Mouse (Mus musculus): ENCODE data around the gene Olig1.

GRCm38 (mm10) chr16:91222643-91223271 is 46.8 kb upstream of the Olig1 start:
- TF ChIP-seq CTCF (IDR thresholded peaks at IDR 0.05) (no peak), EP300 (IDR thresholded peaks at IDR 0.05) (no peak)

Data from lung, postnatal 0 days (tissue).